12 mouse cellular contexts compared by ENCODE assay signal in genomic region chr11:21082711-21083110, GRCm38 (mm10). TPM values are rescaled to one million over a fixed set of nuclear protein-coding genes. Genes with fewer than 3 reads are reported as not detected.
DNase-seq lines count a peak whose midpoint lies in the region; ATAC-seq and TF ChIP-seq lines count a peak whose summit lies in the region.
"Had no signal": no experiment of that assay in that cellular context is flagged by ENCODE, and none has a peak within 500 bp of the region (broad histone marks: within the 10 kb centered on the region; RNA-seq: fewer than 3 reads in every experiment).

No protein-coding gene starts in this region.

- WGBS in kidney, postnatal 0 days: 32% methylated on average over 2 of the region's 2 CpGs
- 48% methylated on average over 2 of the region's 2 CpGs for WGBS in hindbrain, embryonic 11.5 days

- H3K4me3 ChIP-seq in kidney, postnatal 0 days (replicated peaks; ENCODE audit: low read depth, low read length): no peak overlapping the region
- no peak overlapping the region for H3K4me3 ChIP-seq in bone marrow macrophage, adult 2 months (ENCODE audit: insufficient read depth, low read length)
- peak overlapping the region; percentile 56 for H3K4me3 ChIP-seq in megakaryocyte, embryonic 14.5 days (replicated peaks)
- no peak overlapping the region for H3K4me3 ChIP-seq in hindbrain, embryonic 11.5 days (ENCODE audit: low read depth, low read length)
- H3K4me3 ChIP-seq: neural tube, embryonic 13.5 days had no signal

- H3K9ac ChIP-seq in kidney, postnatal 0 days (ENCODE audit: low read depth, low read length): no peak overlapping the region
- no peak overlapping the region for H3K9ac ChIP-seq in hindbrain, embryonic 11.5 days (ENCODE audit: low read depth, low read length)
- H3K9ac ChIP-seq: neural tube, embryonic 13.5 days had no signal

- peak; percentile 70 for DNase-seq in kidney, postnatal 0 days (ENCODE audit: low spot score)
- DNase-seq in kidney, postnatal 4 days: no peak
- DNase-seq in induced T-regulatory cell, adult 2 months (ENCODE audit: low read depth): peak; percentile 60
- no peak for DNase-seq in thymus, adult 18-20 months
- DNase-seq in spleen, postnatal 10 days (ENCODE audit: low spot score in 2 of 2): no peak
- no peak for DNase-seq in hindbrain, embryonic 11.5 days (ENCODE audit: low spot score)
- DNase-seq: cerebellum, adult 9-10 months; layer of hippocampus, adult 9-11 months had no signal

- H3K4me1 ChIP-seq in kidney, postnatal 0 days (replicated peaks; ENCODE audit: insufficient read depth, low read length): no peaks in the 10 kb centered on the region
- H3K4me1 ChIP-seq in bone marrow macrophage, adult 2 months (ENCODE audit: control insufficient read depth, insufficient read depth, low read length): peaks cover 20% of the 10 kb centered on the region
- peaks cover 53% of the 10 kb centered on the region for H3K4me1 ChIP-seq in megakaryocyte, embryonic 14.5 days
- no peaks in the 10 kb centered on the region for H3K4me1 ChIP-seq in hindbrain, embryonic 11.5 days (replicated peaks; ENCODE audit: control insufficient read depth, insufficient read depth, low read length)
- H3K4me1 ChIP-seq: neural tube, embryonic 13.5 days had no signal

- TF ChIP-seq POLR2A in bone marrow macrophage, adult 2 months (IDR thresholded peaks at IDR 0.05; ENCODE audit: borderline replicate concordance, low read depth, low read length): no peak

- no peaks in the 10 kb centered on the region for H3K27me3 ChIP-seq in kidney, postnatal 0 days (ENCODE audit: insufficient read depth, low read length)
- H3K27me3 ChIP-seq in megakaryocyte, embryonic 14.5 days (replicated peaks): no peaks in the 10 kb centered on the region
- H3K27me3 ChIP-seq in hindbrain, embryonic 11.5 days (ENCODE audit: control insufficient read depth, insufficient read depth, low read length): no peaks in the 10 kb centered on the region
- H3K27me3 ChIP-seq: neural tube, embryonic 13.5 days had no signal

- H3K4me2 ChIP-seq in kidney, postnatal 0 days (ENCODE audit: low read length): no peak overlapping the region
- H3K4me2 ChIP-seq in hindbrain, embryonic 11.5 days (replicated peaks; ENCODE audit: low read depth, low read length): no peak overlapping the region
- H3K4me2 ChIP-seq: neural tube, embryonic 13.5 days had no signal

- H3K9me3 ChIP-seq in kidney, postnatal 0 days (replicated peaks; ENCODE audit: low read length): no peaks in the 10 kb centered on the region
- H3K9me3 ChIP-seq in megakaryocyte, embryonic 14.5 days: no peaks in the 10 kb centered on the region
- no peaks in the 10 kb centered on the region for H3K9me3 ChIP-seq in hindbrain, embryonic 11.5 days (ENCODE audit: control insufficient read depth, low read length)
- H3K9me3 ChIP-seq: neural tube, embryonic 13.5 days had no signal

- no peak for ATAC-seq in kidney, postnatal 0 days (replicated peaks; ENCODE audit: low FRiP score, low read depth)
- no peak for ATAC-seq in hindbrain, embryonic 11.5 days (ENCODE audit: low FRiP score)
- ATAC-seq: Patski had no signal

- no peaks in the 10 kb centered on the region for H3K36me3 ChIP-seq in kidney, postnatal 0 days (ENCODE audit: insufficient read depth, low read length)
- H3K36me3 ChIP-seq in megakaryocyte, embryonic 14.5 days (replicated peaks; ENCODE audit: low read length): no peaks in the 10 kb centered on the region
- H3K36me3 ChIP-seq in hindbrain, embryonic 11.5 days (ENCODE audit: control insufficient read depth, insufficient read depth, low read length): no peaks in the 10 kb centered on the region
- H3K36me3 ChIP-seq: neural tube, embryonic 13.5 days had no signal

- no peak overlapping the region for H3K27ac ChIP-seq in kidney, postnatal 0 days
- peak overlapping the region; percentile 21; the same call in 1 of the 2 replicates for H3K27ac ChIP-seq in bone marrow macrophage, adult 2 months (ENCODE audit: insufficient read depth, low read depth, low read length)
- H3K27ac ChIP-seq in hindbrain, embryonic 11.5 days (ENCODE audit: low read depth, low read length): no peak overlapping the region
- H3K27ac ChIP-seq: neural tube, embryonic 13.5 days had no signal

- no peak for TF ChIP-seq CTCF in kidney, postnatal 0 days (IDR thresholded peaks at IDR 0.05; ENCODE audit: low read depth)
- no peak for TF ChIP-seq CTCF in bone marrow macrophage, adult 2 months (IDR thresholded peaks at IDR 0.05; ENCODE audit: low read depth, low read length)

RNA-seq across cellular contexts. Expression of gene Peli1, which starts 8.4 kb away (rescaled TPM):
- polyA plus RNA-seq in kidney, postnatal 0 days (2015; fragmentation: Nextera tagmentation; extraction: Ambion mirVana): 40.2 and 40.5 TPM in 2 replicates
- polyA plus RNA-seq in bone marrow macrophage, adult 2 months (2012; ENCODE audit: insufficient read depth, insufficient read length, missing spikeins): 28.2 and 30.8 TPM in 2 replicates
- polyA plus RNA-seq in megakaryocyte, embryonic 14.5 days (2012; ENCODE audit: insufficient read depth, low replicate concordance): 13.1 and 45.7 TPM in 2 replicates
- polyA plus RNA-seq in hindbrain, embryonic 11.5 days (2014; fragmentation: Nextera tagmentation; extraction: Ambion mirVana): 112 and 119 TPM in 2 replicates

Comparison
In these comparisons a context has a peak if more than half of its experiments do, and no peak if none do; other contexts are left out.
1. DNase-seq: peak in kidney, postnatal 0 days (single experiment) and induced T-regulatory cell, adult 2 months (single experiment); none in kidney, postnatal 4 days (0 of 2), thymus, adult 18-20 months (0 of 2), spleen, postnatal 10 days (0 of 2) and hindbrain, embryonic 11.5 days (single experiment).